Mouse (Mus musculus): ENCODE measurements around the gene Olfr914. TPM values are rescaled to one million over a fixed set of nuclear protein-coding genes. Genes with fewer than 3 reads are reported as not detected.

Gene Olfr914
- not detected for polyA plus RNA-seq (2014; fragmentation: Illumina TruSeq; extraction: RNeasy Lipid Tissue Mini Kit (QIAGEN cat#74804); ENCODE audit: low read depth, low replicate concordance)

GRCm38 (mm10) chr9:38604802-38605201 lies at the start of gene Olfr914:
Gene Olfr914, plus strand, starts transcription at chr9:38605102.

GRCm38 (mm10) chr9:38579878-38580277 lies 25.0 kb upstream of the Olfr914 start, which contains the start of gene Olfr912:
Gene Olfr912, plus strand, starts transcription at chr9:38580178.

DNA sequence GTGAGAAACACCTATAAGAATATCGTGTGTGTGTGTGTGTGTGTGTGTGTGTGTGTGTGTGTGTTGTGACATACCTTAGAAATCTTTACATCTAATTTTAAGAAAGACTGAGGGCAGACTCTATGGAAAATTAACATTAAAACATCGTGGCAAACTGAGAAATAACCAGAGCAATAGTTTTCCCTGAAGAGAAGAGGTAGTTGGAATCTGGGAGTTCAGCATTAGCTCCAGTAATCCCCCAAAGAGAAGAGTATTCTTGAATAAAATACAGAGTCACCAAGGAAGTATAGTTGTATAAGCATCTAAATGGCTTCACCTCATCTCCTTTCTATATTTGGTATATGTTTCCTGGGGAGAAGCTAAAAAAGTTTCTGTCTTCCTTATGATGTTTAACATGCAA lies 12.4 kb upstream of the Olfr914 start, which contains the start of gene Olfr913:
Gene Olfr913, plus strand, starts transcription at position 301 of the 400 bp plus-strand sequence.

GRCm38 (mm10) chr9:38659775-38660174 lies 54.9 kb downstream of the Olfr914 start, which contains the start of gene Olfr916:
Gene Olfr916, minus strand, starts transcription at chr9:38659875.

Other genes with a start within 250 kb of the Olfr914 start
- not detected for gene Olfr250, start 238.2 kb upstream of the Olfr914 start, polyA plus RNA-seq (2014; fragmentation: Illumina TruSeq; extraction: RNeasy Lipid Tissue Mini Kit (QIAGEN cat#74804); ENCODE audit: low read depth, low replicate concordance)
- not detected for gene Olfr251, start 228.0 kb upstream of the Olfr914 start, polyA plus RNA-seq (2014; fragmentation: Illumina TruSeq; extraction: RNeasy Lipid Tissue Mini Kit (QIAGEN cat#74804); ENCODE audit: low read depth, low replicate concordance)
- not detected for gene Olfr147, start 203.4 kb upstream of the Olfr914 start, polyA plus RNA-seq (2014; fragmentation: Illumina TruSeq; extraction: RNeasy Lipid Tissue Mini Kit (QIAGEN cat#74804); ENCODE audit: low read depth, low replicate concordance)
- gene Olfr901, start 175.6 kb upstream of the Olfr914 start, polyA plus RNA-seq (2014; fragmentation: Illumina TruSeq; extraction: RNeasy Lipid Tissue Mini Kit (QIAGEN cat#74804); ENCODE audit: low read depth, low replicate concordance): not detected
- not detected for gene Olfr902, start 157.4 kb upstream of the Olfr914 start, polyA plus RNA-seq (2014; fragmentation: Illumina TruSeq; extraction: RNeasy Lipid Tissue Mini Kit (QIAGEN cat#74804); ENCODE audit: low read depth, low replicate concordance)
- not detected for gene Olfr904, start 142.0 kb upstream of the Olfr914 start, polyA plus RNA-seq (2014; fragmentation: Illumina TruSeq; extraction: RNeasy Lipid Tissue Mini Kit (QIAGEN cat#74804); ENCODE audit: low read depth, low replicate concordance)
- not detected for gene Olfr905, start 134.0 kb upstream of the Olfr914 start, polyA plus RNA-seq (2014; fragmentation: Illumina TruSeq; extraction: RNeasy Lipid Tissue Mini Kit (QIAGEN cat#74804); ENCODE audit: low read depth, low replicate concordance)
- gene Olfr906, start 118.0 kb upstream of the Olfr914 start, polyA plus RNA-seq (2014; fragmentation: Illumina TruSeq; extraction: RNeasy Lipid Tissue Mini Kit (QIAGEN cat#74804); ENCODE audit: low read depth, low replicate concordance): not detected
- gene Olfr907, start 109.3 kb upstream of the Olfr914 start, polyA plus RNA-seq (2014; fragmentation: Illumina TruSeq; extraction: RNeasy Lipid Tissue Mini Kit (QIAGEN cat#74804); ENCODE audit: low read depth, low replicate concordance): not detected
- gene Olfr911-ps1, start 83.5 kb upstream of the Olfr914 start, polyA plus RNA-seq (2014; fragmentation: Illumina TruSeq; extraction: RNeasy Lipid Tissue Mini Kit (QIAGEN cat#74804); ENCODE audit: low read depth, low replicate concordance): not detected
- gene Olfr910, start 67.3 kb upstream of the Olfr914 start, polyA plus RNA-seq (2014; fragmentation: Illumina TruSeq; extraction: RNeasy Lipid Tissue Mini Kit (QIAGEN cat#74804); ENCODE audit: low read depth, low replicate concordance): not detected
- not detected for gene Olfr912, start 24.9 kb upstream of the Olfr914 start, polyA plus RNA-seq (2014; fragmentation: Illumina TruSeq; extraction: RNeasy Lipid Tissue Mini Kit (QIAGEN cat#74804); ENCODE audit: low read depth, low replicate concordance)
- gene Olfr913, start 12.3 kb upstream of the Olfr914 start, polyA plus RNA-seq (2014; fragmentation: Illumina TruSeq; extraction: RNeasy Lipid Tissue Mini Kit (QIAGEN cat#74804); ENCODE audit: low read depth, low replicate concordance): not detected
- gene Olfr916, start 54.8 kb downstream of the Olfr914 start, polyA plus RNA-seq (2014; fragmentation: Illumina TruSeq; extraction: RNeasy Lipid Tissue Mini Kit (QIAGEN cat#74804); ENCODE audit: low read depth, low replicate concordance): not detected
- not detected for gene Olfr917, start 60.7 kb downstream of the Olfr914 start, polyA plus RNA-seq (2014; fragmentation: Illumina TruSeq; extraction: RNeasy Lipid Tissue Mini Kit (QIAGEN cat#74804); ENCODE audit: low read depth, low replicate concordance)
- not detected for gene Olfr918, start 69.5 kb downstream of the Olfr914 start, polyA plus RNA-seq (2014; fragmentation: Illumina TruSeq; extraction: RNeasy Lipid Tissue Mini Kit (QIAGEN cat#74804); ENCODE audit: low read depth, low replicate concordance)
- not detected for gene Olfr919, start 98.6 kb downstream of the Olfr914 start, polyA plus RNA-seq (2014; fragmentation: Illumina TruSeq; extraction: RNeasy Lipid Tissue Mini Kit (QIAGEN cat#74804); ENCODE audit: low read depth, low replicate concordance)
- 67.2 TPM for gene Vwa5a, start 113.2 kb downstream of the Olfr914 start, polyA plus RNA-seq (2014; fragmentation: Illumina TruSeq; extraction: RNeasy Lipid Tissue Mini Kit (QIAGEN cat#74804); ENCODE audit: low read depth, low replicate concordance)
- 0.57 TPM for gene Olfr920, start 147.2 kb downstream of the Olfr914 start, polyA plus RNA-seq (2014; fragmentation: Illumina TruSeq; extraction: RNeasy Lipid Tissue Mini Kit (QIAGEN cat#74804); ENCODE audit: low read depth, low replicate concordance)
- not detected for gene Olfr921, start 168.0 kb downstream of the Olfr914 start, polyA plus RNA-seq (2014; fragmentation: Illumina TruSeq; extraction: RNeasy Lipid Tissue Mini Kit (QIAGEN cat#74804); ENCODE audit: low read depth, low replicate concordance)
- not detected for gene Olfr922, start 209.5 kb downstream of the Olfr914 start, polyA plus RNA-seq (2014; fragmentation: Illumina TruSeq; extraction: RNeasy Lipid Tissue Mini Kit (QIAGEN cat#74804); ENCODE audit: low read depth, low replicate concordance)
- gene Olfr923, start 221.4 kb downstream of the Olfr914 start, polyA plus RNA-seq (2014; fragmentation: Illumina TruSeq; extraction: RNeasy Lipid Tissue Mini Kit (QIAGEN cat#74804); ENCODE audit: low read depth, low replicate concordance): not detected
- not detected for gene Olfr924, start 239.3 kb downstream of the Olfr914 start, polyA plus RNA-seq (2014; fragmentation: Illumina TruSeq; extraction: RNeasy Lipid Tissue Mini Kit (QIAGEN cat#74804); ENCODE audit: low read depth, low replicate concordance)
- gene Olfr26, start 250.0 kb downstream of the Olfr914 start, polyA plus RNA-seq (2014; fragmentation: Illumina TruSeq; extraction: RNeasy Lipid Tissue Mini Kit (QIAGEN cat#74804); ENCODE audit: low read depth, low replicate concordance): not detected

All from kidney, adult 10 weeks (tissue).